Mouse (Mus musculus): ENCODE measurements at regions not wholly inside any gene's neighbourhood (a gene's known extent, or its start where the extent isn't known, plus 50 kb on each side); places are given as distances from the start of the nearest gene placed in this dataset.

DNA sequence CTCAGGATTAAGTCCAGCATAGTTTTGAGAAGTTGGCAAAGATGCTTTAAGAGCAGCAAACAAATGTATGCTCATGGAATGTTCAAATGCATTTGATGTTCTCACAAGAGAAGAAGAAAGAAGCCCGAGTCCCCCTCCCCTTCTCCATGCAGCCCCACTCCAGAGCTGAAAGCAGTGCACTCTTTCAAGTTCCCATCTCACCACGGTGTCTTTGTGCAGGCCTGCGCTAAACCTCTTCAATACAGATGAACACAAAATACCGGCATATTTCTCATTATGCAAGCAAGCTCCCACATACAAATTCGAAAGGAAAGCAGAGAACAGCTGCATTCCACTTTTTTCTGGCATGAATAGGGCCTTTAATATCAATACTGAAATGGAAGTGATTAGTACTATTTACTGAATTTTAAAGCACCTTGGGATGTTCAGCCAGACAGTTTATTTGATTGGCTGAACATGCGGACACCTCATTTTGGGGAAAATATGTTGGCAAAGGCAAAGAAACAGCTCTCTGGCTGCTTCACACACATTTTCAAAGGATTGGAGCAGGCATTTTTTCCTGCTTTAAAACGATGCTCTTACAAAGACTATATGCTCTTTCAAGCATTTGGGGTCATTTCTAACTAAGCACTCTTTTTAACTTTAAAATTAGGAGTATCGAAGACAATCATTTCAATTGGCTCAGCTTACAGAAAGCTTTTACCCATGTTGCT lies 595.8 kb downstream of the Car8 start:
- DNase-seq (ENCODE audit: low read depth) = no peak

DNA sequence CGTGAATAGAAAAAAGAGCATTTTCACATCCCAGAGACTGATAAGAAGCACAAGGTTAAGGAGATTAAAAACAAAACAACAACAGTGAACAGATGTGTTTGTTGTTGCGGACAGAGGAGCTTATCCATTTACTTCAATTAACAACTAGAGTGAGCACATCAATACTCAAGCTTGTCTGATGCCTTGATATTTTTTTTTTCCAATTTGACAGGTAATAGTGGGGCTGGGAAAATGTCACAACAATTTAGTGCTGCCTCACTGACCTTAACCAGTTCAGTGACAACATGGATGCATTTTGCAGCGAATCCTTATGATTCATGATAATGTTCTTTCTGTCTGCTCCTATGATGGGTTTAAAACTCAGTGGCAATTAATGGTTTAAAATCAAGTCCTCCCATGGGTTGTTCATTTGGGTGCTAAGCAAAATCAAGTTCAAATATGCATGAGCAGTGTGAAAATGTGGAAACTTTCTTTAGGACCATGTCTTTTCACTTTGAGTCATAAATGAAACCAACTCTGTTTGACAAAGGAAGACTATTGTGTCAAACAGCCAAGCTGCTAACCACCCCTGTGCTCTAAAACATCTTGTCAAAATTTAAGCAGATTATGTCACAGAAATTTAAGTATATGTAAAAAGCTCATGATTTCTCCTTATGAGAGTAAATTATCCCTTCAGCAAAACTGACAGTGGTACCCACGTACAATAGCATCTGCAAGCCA lies 641.0 kb downstream of the Car8 start:
- no peak for DNase-seq (ENCODE audit: low read depth)

DNA sequence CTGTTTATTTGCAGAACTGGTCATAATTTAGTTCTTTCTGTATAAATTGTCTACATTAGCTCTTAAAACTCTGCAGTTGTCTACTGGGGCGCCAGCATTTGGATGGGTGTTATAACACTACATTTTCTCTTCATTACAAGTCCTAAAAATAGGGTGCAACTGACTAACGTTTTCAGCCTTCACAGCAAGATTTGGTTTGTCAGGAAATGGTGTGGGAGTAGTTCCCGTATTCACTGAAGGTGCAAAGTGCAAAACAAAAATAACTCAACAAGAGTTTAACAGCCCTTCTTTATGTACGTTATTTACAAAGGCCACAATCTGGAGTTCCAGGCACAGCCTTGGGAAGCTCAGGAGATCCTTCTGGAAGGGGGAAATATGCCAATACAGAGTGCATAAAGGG lies 642.7 kb downstream of the Car8 start:
- no peak for DNase-seq (ENCODE audit: low read depth)

DNA sequence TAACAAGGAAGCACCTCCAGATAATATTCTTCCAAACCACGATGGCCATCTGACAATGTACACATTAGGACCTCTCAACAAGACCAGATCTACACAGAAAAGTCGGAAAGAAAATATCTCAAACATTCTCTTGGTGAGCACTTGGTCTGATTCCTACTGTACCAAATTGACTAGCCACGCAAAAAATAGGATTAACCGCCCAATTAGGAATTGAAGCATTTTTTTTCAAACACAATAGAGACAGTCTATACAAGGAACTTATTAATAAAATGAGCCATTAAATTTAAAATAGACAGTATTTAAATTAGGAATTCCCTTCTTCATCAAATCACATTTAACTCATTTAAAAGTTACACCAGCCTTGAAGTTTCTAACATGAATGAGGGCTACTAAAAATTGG lies 655.0 kb downstream of the Car8 start:
- no peak for DNase-seq (ENCODE audit: low read depth)

DNA sequence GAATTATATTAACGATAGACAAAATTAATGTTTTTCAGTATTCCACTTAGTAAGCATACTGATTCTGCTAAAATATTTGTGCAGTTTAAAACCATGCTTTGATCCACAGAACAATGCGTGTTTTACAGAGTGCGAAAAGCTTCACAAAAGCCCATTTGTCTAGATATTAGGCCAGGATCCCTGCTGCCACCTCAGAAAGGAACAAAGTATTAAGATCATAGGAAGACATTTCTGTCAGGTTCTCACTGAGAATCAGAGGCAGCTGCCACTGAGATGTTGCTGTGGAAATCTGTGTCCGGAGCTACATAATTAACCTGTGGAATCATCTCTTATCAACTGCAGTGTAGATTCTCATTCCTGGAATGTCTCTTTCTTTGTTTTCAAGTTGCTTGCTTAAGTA lies 656.9 kb downstream of the Car8 start:
- no peak for DNase-seq (ENCODE audit: low read depth)

DNA sequence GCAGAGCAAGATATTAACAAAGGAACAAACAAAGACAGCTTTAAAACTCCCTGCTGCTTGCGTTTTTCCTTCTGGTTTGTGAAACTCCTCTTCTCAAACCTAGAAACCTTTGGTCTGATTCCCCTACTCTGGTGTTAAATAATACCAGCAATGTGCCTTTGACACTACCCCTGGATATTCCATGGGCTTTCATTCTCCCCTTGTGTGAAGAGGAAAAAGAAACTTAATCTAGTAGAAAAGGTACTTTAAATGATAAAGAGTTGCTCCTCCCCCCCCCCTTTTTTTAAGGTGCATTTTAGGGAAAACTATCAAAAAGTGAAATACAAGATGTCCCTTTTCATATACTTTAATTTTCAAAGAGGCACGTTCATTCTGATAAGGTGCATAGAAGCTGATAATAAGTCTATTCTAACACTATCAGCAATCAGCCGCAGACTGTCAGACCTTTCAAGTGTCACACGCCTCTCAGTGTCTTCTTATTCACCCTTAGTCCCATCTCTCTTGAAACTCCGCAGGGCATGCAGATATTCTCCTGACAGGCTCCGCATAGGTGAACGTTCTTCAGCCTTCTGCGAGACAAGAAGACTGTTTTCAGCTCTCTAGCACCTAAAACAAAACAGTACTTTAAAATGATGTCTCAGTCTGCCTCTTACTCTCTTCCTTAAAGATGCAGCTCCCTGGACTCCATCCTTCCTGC lies 657.5 kb downstream of the Car8 start:
- DNase-seq (ENCODE audit: low read depth) = no peak

DNA sequence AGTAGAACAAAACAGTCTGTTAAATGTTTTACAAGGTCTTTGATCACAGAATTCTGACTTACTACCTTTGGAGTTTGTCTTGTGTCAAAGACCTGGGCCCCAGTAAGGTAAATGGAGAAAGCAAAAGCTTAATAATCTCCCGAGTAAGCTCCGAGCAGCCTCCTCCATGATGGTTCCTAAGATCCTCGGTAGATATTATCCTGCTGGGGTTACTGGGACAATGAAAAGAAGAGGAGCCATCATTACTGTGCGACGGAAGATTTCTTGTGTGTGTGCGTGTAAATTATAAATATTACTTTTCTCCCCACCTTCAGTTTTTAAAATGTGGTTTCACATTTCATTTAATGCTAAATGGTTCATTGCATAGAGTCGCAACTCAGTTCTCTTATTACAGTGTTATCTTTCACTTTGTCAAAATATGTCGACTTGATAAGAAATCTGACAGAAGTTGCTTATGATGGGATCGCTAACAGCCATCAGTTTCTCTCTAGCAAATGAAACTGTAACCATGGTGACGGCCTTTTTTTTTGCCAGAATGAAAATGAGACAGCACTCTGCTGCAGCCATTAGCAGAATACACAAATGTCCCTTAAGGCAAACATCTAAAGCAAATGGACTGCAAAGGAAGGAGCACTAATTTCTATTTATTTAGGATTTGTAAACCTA lies 658.2 kb downstream of the Car8 start:
- no peak for DNase-seq (ENCODE audit: low read depth)

DNA sequence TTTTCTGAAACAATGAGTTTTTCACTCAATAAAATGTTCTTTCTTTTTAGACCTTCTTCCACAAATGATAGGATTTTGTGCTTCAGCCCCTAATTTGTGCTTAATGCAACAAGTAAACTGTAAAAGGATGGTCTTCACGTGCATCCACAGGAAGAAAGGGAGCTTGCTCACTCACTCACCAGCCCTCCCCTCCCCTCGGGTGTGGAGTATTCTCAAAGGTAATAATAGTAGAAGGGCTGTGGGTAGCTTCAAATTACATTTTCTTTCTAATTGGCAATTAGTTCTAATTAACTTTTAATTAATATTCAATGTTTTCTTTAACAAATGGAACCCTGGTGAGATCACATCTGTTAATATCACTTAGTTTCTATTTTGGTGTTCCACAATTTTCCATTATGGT lies 664.8 kb downstream of the Car8 start:
- no peak for DNase-seq (ENCODE audit: low read depth)

DNA sequence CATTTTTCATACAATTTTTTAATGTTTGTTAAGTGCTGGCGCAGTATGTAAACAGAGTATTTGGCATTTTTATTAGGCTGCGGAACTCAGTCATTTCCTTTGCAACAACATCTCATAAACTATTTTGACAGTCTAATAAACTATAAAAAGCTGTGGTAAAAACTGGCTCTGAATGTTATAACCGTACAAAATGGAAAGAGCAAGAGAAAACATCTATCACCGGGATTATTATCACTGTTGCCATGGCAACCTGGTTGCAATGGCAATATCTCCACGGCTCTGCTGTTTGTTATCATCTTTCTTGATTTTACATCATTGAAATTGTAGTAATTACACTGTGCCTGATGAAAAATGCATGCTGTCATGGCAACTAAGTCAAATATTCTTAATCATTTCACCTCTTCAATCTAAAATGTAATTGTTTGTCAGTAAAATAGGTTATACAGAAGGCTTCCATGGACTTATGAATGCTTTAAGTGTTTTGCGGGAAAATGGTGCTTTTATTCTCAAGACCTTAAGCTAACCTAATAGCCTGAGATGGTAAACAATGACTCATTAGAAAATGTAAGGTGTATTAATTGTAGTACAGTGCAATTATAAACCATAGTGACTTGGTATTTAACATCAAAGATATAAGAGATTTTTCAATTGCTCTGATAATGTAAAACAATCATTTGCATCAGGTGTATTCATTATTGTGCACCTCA lies 671.0 kb downstream of the Car8 start:
- no peak for DNase-seq (ENCODE audit: low read depth)

DNA sequence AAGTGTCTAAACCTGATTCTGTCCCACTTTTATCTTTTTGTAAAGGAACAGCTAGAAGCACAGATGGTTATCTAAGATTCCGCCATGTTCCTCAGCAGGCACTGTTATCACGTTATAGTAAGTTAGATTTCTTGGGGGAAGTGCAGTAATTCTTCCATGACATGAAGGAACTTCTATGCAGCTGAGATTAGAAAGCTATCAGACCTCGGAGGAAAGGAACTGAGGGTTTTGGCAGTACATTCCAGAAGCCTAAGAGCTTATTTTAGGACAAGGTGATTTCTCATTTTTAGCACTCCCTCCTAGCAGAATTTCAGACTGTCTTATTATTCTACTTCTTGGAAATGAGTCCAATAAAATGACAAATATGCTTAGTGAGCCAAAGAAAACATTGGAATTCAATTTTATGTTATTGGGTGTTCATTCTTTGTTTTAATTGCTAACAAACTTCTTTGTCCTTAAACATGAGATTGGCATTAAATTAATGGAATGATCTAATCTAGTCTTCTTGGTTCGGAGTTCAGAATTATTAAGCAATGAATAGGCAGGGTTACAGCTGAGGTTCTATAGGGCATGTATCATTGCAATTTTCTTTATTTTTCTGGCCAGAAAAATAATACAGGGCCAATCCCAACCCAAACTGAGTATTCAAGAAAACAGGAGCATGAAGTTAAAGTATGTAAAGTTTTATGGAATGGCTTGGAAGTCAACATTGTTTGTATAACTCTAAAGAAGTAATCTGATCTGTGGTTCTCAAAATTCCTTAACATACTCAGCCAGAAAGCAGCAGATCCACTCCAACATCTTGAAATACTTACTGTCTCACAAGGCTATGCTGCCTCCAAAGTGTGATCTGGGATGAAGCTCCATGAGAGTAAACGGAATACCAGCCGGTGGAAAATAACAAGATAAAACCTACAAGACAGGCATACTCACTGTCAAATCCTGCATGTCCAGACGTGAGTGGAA lies 678.7 kb downstream of the Car8 start:
- peak; percentile 14 for DNase-seq (ENCODE audit: low read depth)

DNA sequence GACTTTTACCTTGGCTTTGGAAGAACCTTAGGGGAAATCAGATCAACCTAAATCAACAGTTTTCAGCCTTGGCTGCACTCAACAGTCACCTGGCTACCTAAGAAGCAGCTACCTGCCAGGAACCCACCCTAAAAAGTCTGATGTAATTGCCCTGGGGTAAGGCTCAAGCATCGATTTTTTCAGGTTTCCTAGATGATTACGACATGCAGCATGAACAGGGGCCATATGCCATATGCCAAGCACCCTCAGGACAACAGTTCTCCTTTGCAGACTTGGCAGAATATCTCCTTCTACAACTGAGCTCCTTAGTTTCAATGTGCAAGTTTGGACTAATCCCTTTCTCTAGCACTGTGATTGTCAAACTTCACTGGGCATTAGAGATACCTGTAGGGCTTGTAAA lies 680.1 kb downstream of the Car8 start:
- no peak for DNase-seq (ENCODE audit: low read depth)

DNA sequence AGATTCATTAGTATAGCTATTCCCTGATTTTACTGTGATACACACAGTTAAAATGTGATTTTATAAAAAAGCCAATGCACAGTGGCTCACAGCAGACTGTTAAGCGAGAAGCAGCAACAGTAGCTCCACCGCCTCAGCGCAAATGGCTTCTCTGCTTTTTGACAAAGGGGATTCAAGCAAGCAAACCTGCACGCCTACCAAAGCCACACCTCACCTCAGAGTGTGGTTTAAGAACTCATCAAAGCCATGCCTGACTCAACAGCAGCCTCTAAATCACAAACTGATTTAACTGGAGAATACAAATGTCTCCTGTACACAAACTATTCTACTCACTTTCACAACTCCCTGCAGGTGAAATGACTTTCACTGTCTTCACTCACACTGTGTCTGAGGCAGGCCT lies 704.5 kb downstream of the Car8 start:
- DNase-seq (ENCODE audit: low read depth) = no peak

DNA sequence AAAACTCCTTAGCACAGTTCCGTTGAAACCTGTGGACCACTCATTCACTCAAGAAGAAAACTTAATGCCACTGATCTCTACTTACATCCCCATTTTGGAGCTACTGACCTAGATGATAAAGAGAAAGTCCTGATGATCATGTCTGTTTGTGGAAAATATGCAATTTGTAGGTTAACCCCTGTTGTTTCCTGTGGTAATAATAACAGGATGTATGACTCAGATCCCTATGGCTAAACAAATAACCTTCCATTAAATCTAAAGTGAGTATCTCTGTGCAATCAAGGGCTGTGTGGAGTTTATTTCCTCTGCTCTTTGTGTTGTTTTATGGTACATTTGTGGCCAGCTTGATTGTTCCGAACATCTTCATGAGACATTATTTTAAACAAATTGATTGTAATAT lies 711.1 kb downstream of the Car8 start:
- no peak for DNase-seq (ENCODE audit: low read depth)

DNA sequence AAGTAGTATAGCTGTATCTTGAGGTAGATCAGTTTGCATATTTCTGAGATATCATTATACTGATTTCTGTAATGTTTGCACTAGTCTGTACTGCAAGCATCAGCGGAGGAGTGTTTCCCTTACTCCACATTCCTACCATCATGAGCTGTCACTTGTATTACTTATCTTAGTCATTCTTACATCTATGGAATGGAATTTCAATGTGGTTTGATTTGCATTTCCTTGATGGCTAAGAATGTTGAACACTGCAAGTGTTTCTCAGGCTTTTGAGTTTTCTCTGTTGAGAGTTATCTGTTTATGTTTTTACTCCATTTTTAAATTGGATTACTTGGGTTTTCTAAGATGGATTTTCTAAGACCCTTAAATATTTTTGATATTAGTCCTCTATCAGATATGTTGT lies 725.8 kb downstream of the Car8 start:
- peak; percentile 10 for DNase-seq (ENCODE audit: low read depth)

DNA sequence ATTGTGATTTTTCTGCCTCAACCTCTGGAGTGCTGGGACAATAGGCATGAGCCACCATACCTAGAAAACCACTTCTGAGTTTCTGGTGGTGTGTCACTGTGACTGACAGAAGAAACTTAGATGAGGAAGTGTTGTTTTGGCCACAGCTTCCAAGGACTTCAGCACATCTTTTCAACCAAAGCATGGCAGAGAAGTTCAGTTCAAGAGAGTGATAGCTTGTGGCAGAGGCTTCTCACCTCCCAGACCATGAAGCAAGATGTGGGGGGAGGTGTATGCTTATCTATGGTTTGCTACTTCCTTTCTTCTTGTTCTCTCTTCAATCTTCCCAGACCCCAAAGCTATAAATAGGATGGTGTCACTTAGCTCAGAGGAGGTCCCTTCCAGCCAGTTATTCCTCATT lies 753.3 kb downstream of the Car8 start:
- DNase-seq (ENCODE audit: low read depth) = no peak

DNA sequence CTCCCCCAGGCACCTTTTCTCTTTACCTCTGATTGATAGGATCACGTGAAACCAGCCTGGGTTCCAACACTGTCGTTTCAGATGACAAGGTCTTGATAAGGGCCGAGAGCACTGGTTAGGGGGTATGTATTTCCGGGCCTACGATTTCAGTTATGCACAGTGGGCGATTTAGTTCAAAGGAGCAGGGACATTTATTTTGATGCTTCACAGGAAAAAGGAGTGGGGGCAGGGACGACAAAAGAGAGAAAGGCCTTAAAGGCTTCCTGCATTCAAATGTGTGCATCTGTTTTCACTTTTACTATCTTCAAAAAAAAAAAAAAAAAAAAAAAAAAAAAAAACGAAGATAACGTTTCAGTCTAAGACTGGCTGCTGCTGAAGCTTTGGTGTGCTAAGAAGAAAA lies 783.7 kb downstream of the Car8 start:
- no peak for DNase-seq (ENCODE audit: low read depth)

DNA sequence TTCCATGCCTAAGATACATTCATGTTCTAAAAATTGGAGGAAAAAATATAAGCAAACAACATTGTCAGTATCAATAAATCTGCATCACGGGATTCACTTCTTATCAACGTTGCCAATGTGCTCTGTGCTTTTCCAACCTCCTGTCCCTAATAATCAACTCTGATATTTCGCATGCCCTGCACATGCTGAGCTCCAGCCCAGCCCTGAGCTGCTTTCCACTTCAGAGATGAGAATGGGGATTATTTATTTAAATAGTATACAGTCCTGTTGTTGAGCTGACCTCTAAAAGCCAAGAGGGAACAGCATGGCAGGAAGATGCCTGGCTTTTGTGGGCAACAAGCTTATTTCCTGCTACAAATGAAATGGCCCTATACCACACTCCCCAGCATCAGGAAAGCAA lies 786.2 kb downstream of the Car8 start:
- DNase-seq (ENCODE audit: low read depth) = no peak

DNA sequence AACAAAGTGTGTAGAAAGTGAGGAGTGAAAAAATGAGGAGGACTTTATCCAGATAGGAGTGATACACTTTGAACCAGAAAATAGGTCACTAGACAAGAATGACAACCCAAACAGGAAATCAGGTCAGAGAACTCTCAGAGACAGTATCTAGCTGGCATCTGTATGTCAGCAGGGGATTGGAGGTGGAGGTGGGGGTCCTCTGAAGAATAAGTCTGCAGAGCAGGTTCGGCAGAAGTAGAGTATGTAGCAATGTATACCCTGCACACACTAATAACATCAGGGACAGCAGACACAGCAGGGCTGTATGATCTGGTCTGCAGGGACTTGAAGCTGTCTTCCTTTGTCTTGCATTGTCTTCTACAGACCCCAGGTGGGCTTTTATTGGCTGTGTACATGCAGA lies 787.9 kb downstream of the Car8 start:
- no peak for DNase-seq (ENCODE audit: low read depth)

DNA sequence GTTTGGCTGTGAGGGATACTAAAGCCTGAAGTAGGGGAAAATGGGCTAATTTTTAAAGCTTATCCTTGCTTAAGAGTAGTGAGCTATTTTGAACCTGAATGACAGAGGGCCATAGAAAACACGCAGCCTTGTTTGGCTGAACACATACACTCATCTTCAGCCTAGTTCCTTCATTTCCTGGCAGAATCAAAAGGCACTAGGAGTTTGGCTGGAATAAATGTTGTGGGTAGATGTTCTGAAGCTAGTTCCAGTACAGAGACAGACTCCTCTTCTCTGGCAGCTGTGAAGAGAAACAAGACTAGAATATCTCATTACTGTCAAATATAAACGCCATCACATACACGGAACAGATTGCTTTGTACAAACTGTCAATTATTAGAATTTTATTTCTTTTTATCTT lies 809.5 kb downstream of the Car8 start:
- peak; percentile 13 for DNase-seq (ENCODE audit: low read depth)

DNA sequence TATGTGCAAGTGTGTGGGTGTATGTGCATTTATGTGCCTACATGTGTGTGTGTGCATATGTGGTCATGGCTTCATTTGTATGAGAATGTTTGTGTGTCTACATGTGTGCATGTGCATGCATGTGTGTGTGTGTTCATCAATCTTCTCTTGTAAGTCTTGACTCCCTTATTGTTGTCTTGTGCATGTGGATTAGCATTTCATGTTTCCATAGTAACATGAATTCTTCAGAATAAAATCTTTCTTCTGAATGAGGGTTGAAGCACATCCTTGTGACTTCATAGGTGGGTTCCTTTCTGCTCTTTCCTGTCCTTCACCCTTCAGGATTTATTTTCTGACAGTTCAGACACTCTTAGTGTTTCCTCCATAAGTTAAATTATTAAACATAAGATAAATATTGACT lies 814.8 kb downstream of the Car8 start:
- no peak for DNase-seq (ENCODE audit: low read depth)

DNA sequence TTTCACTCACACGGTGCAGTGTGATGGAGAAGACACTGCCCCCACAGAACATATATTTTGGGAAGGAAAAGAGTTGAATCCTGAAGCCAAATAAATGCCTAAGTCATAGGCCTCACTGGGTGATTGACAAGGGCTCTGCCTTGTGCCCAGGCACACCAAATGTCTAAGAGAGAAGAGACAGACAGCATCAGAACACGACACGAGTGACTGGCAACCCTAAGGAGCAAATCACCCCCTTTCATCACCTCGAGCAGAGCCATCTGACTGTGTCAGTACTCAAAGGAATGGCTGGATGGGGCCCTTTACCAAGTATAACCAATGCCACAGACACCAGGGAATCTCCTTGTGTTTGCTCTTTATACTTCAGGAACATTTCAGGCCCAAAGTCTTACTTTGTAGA lies 815.6 kb downstream of the Car8 start:
- no peak for DNase-seq (ENCODE audit: low read depth)

Data from fibroblast of lung, adult 2 months (primary cell).